Mouse (Mus musculus) ES-Bruce4 (cell line): ENCODE measurements around the gene Strip1.

Experiments
- CTCF ChIP-seq: IDR thresholded peaks from one replicate; pipeline ENCODE4 v1.8.1; 2011; ENCODE audit warnings: low read depth, low read length
- EP300 ChIP-seq: IDR thresholded peaks from 2 replicates; pipeline ENCODE4 v1.6.1; 2011; ENCODE audit warnings: low read depth, low read length; ENCODE audit not compliant: insufficient read depth
- POLR2A ChIP-seq: IDR thresholded peaks from one replicate; pipeline ENCODE4 v1.8.1; 2011; ENCODE audit warnings: low read length; ENCODE audit not compliant: insufficient read depth

- TF ChIP-seq CTCF: no peak
- TF ChIP-seq EP300: no peak
- TF ChIP-seq POLR2A: no peak
These were observed 54.7 kb downstream of the Strip1 start for GRCm38 (mm10) chr3:107576807-107577206.
